Mouse (Mus musculus) retina, embryonic 14.5 days (tissue): ENCODE results near the gene Pik3r2.
"Not testable (repeated sequence)": the region's sequence is repeated elsewhere in the genome, so short reads cannot be mapped to it uniquely, and the experiment has no call there.

Experiments used
- DNase-seq: peaks from one replicate; pipeline ENCODE4 v3.0.0-alpha.2; 2015; ENCODE audit warnings: low spot score

The Pik3r2 gene

GRCm38 (mm10) chr8:70776496-70777444, at the start of gene Pik3r2:
Gene Pik3r2 (minus strand): TSS chr8:70776713.
- DNase-seq = peak; percentile 98

GRCm38 (mm10) chr8:70825816-70826215, 49.3 kb upstream of the Pik3r2 start:
- no peak for DNase-seq

- no peak for DNase-seq
These were observed 47.3 kb upstream of the Pik3r2 start for GRCm38 (mm10) chr8:70823802-70824201.

- DNase-seq = not testable (repeated sequence)
These were observed 46.1 kb upstream of the Pik3r2 start for GRCm38 (mm10) chr8:70822594-70822993.

GRCm38 (mm10) chr8:70821992-70822391, 45.5 kb upstream of the Pik3r2 start:
- DNase-seq = no peak

GRCm38 (mm10) chr8:70821399-70821962, 45.0 kb upstream of the Pik3r2 start:
- DNase-seq = peak; percentile 89

- peak; percentile 68 for DNase-seq
These were observed 43.8 kb upstream of the Pik3r2 start for GRCm38 (mm10) chr8:70820101-70820935.

- no peak for DNase-seq
These were observed 40.2 kb upstream of the Pik3r2 start for GRCm38 (mm10) chr8:70816679-70817078.

GRCm38 (mm10) chr8:70812885-70813284, 36.4 kb upstream of the Pik3r2 start:
- DNase-seq = no peak

- DNase-seq = no peak
These were observed 35.5 kb upstream of the Pik3r2 start for GRCm38 (mm10) chr8:70812055-70812454.

- DNase-seq = no peak
These were observed 34.6 kb upstream of the Pik3r2 start for GRCm38 (mm10) chr8:70810962-70811680.

- DNase-seq = no peak
These were observed 32.6 kb upstream of the Pik3r2 start for GRCm38 (mm10) chr8:70808955-70809701.

- DNase-seq = no peak
These were observed 31.7 kb upstream of the Pik3r2 start, which contains the start of gene Il12rb1 for GRCm38 (mm10) chr8:70808239-70808638. Gene Il12rb1 (plus strand): TSS chr8:70808449.

GRCm38 (mm10) chr8:70807304-70807703, 30.8 kb upstream of the Pik3r2 start:
- no peak for DNase-seq

GRCm38 (mm10) chr8:70806541-70806940, 30.0 kb upstream of the Pik3r2 start:
- DNase-seq = no peak

GRCm38 (mm10) chr8:70804481-70805206, 28.1 kb upstream of the Pik3r2 start, which contains the start of gene Mast3:
Gene Mast3 (minus strand): TSS chr8:70805054.
- DNase-seq = peak; percentile 84

GRCm38 (mm10) chr8:70803761-70804480, 27.4 kb upstream of the Pik3r2 start:
- DNase-seq = peak; percentile 27

GRCm38 (mm10) chr8:70802786-70803510, 26.4 kb upstream of the Pik3r2 start:
- no peak for DNase-seq

- DNase-seq = no peak
These were observed 25.3 kb upstream of the Pik3r2 start for GRCm38 (mm10) chr8:70801830-70802229.
